Mouse (Mus musculus) CD4-positive, CD25-positive, alpha-beta regulatory T cell (primary cell): ENCODE data around the gene Kidins220. TPM values are rescaled to one million over a fixed set of nuclear protein-coding genes. Genes with fewer than 3 reads are reported as not detected.

ENCODE experiments used
- polyA plus RNA-seq: library from polyadenylated mRNA; unstranded; fragments of 100-300 nt; shearing (Covaris generic); gene quantifications from one replicate; pipeline ENCODE4 v1.2.1, GENCODE M21; 2017

Gene Kidins220
- polyA plus RNA-seq, result 34.9 TPM

DNA sequence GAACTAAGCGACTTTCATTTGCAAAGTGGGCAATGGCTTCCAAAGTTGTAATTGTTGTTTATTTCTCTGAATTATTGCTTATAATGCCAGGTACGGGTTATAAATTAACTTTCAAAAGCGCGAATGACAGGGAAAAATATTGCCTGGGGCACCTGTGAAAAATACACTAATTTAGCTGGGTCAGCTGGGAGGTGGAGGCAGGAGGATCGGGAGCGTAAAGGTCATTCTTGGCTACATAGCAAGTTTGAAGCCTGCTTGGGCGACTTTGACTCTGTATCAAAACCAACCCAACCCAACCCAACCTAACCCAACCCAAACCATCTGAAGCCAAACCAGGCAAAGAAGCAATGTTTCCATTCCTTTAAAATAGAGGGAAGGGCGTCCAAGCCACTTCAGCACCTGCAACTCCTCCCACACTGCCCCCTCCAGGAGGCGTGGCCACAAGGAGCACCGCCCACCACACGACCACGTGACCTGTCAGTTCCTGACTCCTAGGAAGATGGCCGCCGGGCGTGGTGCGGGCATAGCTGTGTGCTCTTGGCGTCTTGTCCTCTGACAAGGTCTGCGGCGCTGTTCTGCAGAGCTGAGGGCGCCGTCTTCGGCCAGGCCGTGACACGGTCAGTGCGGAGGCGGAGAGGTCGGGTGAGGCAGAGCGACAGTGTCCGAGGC, at the start of gene Kidins220:
Gene Kidins220 (plus strand): TSS at position 480 of the 669 bp plus-strand sequence.

DNA sequence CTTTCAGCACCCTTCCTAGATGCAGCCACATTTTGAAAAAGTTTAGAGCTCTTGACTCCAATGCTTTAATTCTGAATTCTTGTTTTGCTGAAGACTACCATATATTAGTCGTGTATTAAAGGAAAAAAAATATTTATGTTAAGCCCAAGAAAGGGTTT, 122.2 kb downstream of the Kidins220 start, which contains the start of gene Id2:
Gene Id2 (minus strand): TSS at position 89 of the 158 bp plus-strand sequence.

Other genes with a start within 250 kb of the Kidins220 start
- gene Mboat2, start 144.0 kb upstream of the Kidins220 start, polyA plus RNA-seq, result 0.31 TPM
- gene Id2, start 122.2 kb downstream of the Kidins220 start, polyA plus RNA-seq, result 85.4 TPM